Mouse (Mus musculus) lung, postnatal 14 days (tissue): ENCODE measurements around the gene Vti1a.

Experiments
- DNase-seq: peaks from one replicate; pipeline ENCODE4 v3.0.0; 2021

The Vti1a gene

DNA sequence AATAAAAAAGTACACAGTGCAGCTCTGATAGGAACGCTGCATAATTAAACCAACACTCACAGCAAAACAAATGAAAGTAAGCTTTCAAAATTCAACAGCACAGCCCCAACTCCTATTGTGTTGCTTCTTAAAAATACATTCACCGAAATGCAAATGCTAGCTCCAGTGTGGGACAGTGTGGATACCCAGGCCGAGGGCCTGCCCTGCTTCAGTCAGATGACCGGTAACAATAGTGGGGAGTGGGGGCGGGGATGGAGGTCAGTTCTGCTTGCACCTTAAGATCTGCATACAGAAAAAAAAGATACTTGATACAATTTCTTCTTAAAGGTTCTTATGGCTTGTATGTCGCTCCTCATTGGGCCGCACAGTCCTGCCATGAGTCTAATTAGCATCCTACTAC lies 65.2 kb downstream of the Vti1a start:
- no peak for DNase-seq

- no peak for DNase-seq
Observed at GRCm38 (mm10) chr19:55382745-55383144, 66.7 kb downstream of the Vti1a start.

- no peak for DNase-seq
Observed at GRCm38 (mm10) chr19:55384634-55385033, 68.5 kb downstream of the Vti1a start.

GRCm38 (mm10) chr19:55389019-55389418 lies 72.9 kb downstream of the Vti1a start:
- no peak for DNase-seq

- no peak for DNase-seq
Observed at GRCm38 (mm10) chr19:55390323-55390722, 74.2 kb downstream of the Vti1a start.

DNA sequence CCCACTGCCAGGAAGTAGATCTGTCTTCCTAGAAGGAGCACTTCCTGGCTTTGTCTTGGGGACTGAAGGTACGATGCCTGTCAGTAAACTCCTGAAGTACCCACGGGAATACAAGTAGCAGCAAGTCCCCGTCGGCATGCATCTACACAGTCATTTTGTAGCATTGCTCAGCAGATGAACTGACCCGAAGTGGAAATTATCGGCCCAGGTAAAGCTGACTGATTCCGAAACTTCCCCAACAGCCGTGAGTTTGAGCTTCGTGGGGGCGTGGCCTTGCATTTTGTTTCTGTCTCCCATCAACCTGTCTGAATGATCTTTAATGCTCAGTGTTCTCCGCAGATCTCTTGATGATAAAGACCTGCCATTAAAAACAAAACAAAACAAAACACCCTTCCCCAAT lies 85.5 kb downstream of the Vti1a start:
- DNase-seq, result no peak

- DNase-seq, result no peak
Observed at GRCm38 (mm10) chr19:55408486-55408885, 92.4 kb downstream of the Vti1a start.

DNA sequence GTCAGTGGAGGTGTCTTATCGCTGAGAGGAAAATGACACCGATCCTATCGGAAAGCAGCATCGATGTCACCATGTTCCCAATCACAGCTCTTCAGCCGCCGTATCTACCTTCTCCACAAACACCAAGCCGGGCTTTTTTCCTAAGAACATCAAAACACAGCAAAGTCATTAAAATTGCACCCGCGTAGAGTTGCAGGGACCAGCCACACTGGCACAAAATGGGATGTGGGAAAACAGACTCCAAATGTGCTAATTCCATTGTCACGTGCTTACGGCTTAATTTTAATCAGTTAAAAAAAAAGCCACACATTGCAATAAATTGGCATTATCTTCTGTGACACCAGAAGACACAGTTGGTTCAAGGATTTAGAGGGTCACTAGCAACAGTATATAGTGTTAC lies 95.3 kb downstream of the Vti1a start:
- no peak for DNase-seq

GRCm38 (mm10) chr19:55411894-55412293 lies 95.8 kb downstream of the Vti1a start:
- no peak for DNase-seq

GRCm38 (mm10) chr19:55414050-55414449 lies 98.0 kb downstream of the Vti1a start:
- DNase-seq, result peak; percentile 55

GRCm38 (mm10) chr19:55418756-55419155 lies 102.7 kb downstream of the Vti1a start:
- no peak for DNase-seq

GRCm38 (mm10) chr19:55419961-55420360 lies 103.9 kb downstream of the Vti1a start:
- no peak for DNase-seq

DNA sequence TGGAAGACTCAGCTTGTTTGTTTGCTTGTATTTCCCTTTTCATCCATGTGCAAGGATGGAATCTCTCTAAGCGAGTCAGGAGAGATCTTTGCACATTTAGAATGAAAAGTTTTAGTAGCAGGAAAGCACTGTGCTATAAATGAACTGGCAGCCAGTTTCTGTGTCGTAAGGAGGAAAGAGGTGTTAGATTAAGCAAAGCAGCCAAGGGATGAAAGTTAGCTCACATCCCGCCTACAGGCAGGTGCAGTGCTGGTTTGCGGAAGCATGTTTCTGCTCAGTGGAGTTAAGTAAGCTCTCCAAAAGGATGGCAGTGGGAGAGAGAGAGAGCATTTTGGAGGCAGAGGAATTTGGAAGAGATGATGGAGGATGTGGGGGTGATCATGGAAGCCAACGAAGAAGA lies 105.7 kb downstream of the Vti1a start:
- DNase-seq, result no peak

GRCm38 (mm10) chr19:55422311-55423064 lies 106.4 kb downstream of the Vti1a start:
- no peak for DNase-seq

- DNase-seq, result no peak
Observed at GRCm38 (mm10) chr19:55423065-55423716, 107.1 kb downstream of the Vti1a start.

- peak; percentile 73 for DNase-seq
Observed at GRCm38 (mm10) chr19:55423952-55424351, 107.9 kb downstream of the Vti1a start.

DNA sequence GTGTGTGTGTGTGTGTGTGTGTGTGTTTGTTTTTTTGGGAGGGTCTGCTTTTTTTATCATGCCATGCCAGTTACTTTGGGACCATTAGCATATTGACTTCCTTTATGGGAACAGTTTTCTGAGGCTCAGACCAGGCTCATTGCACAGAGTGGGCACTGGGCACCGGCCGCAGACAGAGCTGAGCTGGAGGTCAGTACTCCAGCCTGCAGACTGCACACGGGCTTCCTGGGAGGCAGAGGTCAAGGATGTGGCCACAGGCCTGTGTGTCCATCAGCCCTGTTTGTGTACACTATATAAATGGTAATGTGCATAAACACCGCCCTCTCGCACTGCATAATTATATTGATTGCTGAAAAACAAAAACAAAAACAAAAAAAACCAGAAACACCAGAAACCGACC lies 108.4 kb downstream of the Vti1a start:
- no peak for DNase-seq

DNA sequence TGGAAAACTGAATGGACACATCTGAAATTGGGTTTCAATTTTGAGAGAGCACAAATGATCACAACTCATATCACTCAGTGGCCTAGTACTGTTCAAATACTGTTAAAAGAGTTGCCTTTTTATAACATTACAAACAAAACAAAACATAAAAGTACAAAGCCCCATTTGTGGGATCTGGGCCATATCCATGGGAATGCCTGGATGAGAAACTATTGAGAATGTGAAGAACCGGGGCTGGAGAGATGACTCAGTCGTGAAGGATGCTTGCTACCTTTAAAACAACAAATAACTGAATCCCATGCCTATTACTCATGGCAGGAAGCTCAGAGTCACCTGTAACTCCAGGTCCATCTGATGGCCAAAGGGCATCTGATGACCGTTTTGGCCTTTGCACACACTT lies 124.2 kb downstream of the Vti1a start:
- DNase-seq, result no peak

- no peak for DNase-seq
Observed at GRCm38 (mm10) chr19:55443618-55444017, 127.5 kb downstream of the Vti1a start.

GRCm38 (mm10) chr19:55449084-55449483 lies 133.0 kb downstream of the Vti1a start:
- no peak for DNase-seq

- no peak for DNase-seq
Observed at GRCm38 (mm10) chr19:55449506-55449905, 133.4 kb downstream of the Vti1a start.

DNA sequence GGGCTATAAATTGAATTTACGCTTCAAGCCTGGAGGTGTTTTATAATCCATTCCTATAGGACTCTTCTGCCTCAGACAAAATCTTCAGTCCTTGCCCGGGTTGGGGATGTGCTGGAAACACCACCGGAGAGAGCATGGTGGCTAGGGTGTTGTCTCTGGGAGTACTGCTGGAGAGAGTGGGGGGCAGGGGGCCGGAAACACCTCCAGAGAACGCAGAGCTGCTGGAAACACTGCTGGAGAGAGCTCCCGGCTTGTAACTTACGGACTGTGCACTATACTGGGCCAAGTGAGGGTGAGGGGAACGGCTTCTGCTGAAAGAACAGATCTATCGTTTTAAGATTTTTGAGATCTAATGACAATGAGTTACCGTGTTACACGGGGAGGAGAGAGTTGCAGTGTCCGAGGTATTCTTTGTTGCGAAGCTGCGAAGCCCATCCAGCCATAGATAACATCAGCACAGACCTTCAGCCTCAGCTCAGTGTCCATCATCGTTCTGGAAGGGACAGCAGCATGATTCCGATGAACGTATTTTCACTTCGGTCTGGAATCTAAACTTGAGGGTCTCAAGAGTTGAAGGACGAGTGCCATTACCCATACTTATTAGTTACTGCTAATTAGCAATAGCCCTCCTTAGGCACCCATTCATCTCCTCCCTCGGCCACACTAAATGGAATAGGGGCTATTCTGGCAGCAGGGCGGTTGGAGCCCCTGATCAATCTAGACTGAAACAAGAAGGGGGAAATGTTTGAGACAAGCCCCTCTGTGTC lies 140.4 kb downstream of the Vti1a start:
- DNase-seq, result no peak

GRCm38 (mm10) chr19:55461963-55462362 lies 145.9 kb downstream of the Vti1a start:
- no peak for DNase-seq

GRCm38 (mm10) chr19:55463670-55464069 lies 147.6 kb downstream of the Vti1a start:
- no peak for DNase-seq
